Mouse (Mus musculus) cerebellum, postnatal 10 days (tissue): ENCODE results near the gene Trappc6a.
A peak's percentile ranks its signal among the peaks of the same experiment; 100 is the strongest.

Source experiments
- DNase-seq, 2 experiments: peaks; one replicate each; pipeline ENCODE4 v3.0.0; 2021; ENCODE audit warnings: mixed read lengths in 2 of 2

Gene Trappc6a

DNA sequence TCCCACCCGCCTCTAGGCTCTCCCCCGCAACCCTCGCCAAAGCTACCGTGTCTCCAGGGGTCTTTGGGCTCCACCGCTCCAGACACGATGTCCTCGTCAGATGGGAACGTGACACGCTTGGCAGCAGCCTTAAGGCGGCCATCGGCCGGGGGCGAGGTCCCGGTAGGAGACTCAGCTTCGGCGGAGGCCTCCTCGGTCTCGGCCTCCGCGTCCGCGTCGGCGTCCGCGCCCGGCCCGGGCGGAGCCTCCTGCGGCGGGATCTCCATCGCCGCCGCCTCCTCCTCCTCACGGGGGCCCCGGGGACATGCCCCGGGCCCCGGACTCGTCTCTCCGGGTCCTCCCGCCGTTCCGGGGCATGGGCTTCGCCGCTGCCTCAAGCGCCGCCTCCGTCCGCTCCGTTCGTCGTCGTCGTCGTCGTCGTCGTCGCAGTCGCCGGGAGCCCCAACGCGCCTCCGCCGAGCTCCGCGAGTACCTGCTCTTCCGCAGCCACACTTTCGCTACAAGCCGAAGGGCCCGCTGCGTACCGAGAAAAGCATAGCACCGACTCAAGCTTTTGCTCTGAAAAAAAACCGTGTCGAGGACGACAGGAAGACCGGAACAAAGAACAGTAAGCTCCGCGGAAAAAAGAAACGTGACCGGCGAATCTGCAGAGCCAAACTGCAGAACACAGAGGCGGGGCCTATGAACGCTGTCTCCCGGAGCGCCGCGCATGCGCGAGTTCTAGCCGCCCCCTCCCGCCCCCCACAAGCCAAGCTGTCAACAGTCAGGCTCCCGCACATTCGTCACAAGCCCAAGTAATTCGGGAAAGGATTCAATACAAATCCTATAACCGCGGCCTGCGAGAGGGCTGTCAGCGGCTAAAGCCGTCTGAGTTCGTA is 53.8 kb downstream of the Trappc6a start:
- DNase-seq = peak; percentile 97

- peak; percentile 67 to 78 for DNase-seq
Measured at GRCm38 (mm10) chr7:19562643-19563410, 54.6 kb downstream of the Trappc6a start, which contains the start of gene Ppp1r37. Gene Ppp1r37, minus strand, starts transcription at chr7:19563076.

DNA sequence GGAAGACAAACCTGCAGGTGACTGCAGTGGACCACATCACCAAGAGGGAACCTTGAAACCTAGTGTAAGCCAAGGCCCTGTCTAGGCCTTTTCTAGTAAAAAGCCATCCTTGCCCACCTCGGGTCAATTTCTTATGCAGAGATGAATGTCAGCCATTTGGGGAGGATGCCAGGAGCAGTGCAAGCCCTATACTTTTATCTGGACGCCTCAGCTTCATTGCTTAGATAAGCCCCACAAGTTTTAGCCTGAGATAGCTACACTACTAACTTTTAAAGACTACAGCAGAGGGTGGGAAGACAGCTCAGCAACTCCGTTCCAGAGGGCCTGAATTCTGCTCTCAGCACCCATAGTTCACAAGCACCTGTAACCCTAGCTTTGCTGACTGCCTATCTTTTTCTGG is 55.7 kb downstream of the Trappc6a start:
- DNase-seq = no peak

- peak; percentile 35 to 42 for DNase-seq
Measured at GRCm38 (mm10) chr7:19564455-19564854, 56.3 kb downstream of the Trappc6a start.
